Mouse (Mus musculus) E14TG2a.4 (cell line): Measurements from ENCODE around the gene Hnrnpll.
"Not testable (repeated sequence)": the region's sequence is repeated elsewhere in the genome, so short reads cannot be mapped to it uniquely, and the experiment has no call there.

Experiments
- H3K27me3 ChIP-seq: 2 replicates; pipeline ENCODE4 v1.6.1; 2014; ENCODE audit warnings: low read length, control low read depth; ENCODE audit not compliant: insufficient read depth
- H3K36me3 ChIP-seq: 2 replicates; pipeline ENCODE4 v1.6.1; 2014; ENCODE audit warnings: low read length, control low read depth; ENCODE audit not compliant: insufficient read depth
- H3K4me1 ChIP-seq: replicated peaks from 2 replicates; pipeline ENCODE4 v1.6.1; 2014; ENCODE audit warnings: low read depth, low read length, control low read depth
- H3K4me3 ChIP-seq: replicated peaks from 2 replicates; pipeline ENCODE4 v1.5.1; 2014; ENCODE audit warnings: mild to moderate bottlenecking, low read length
- H3K9me3 ChIP-seq: 2 replicates; pipeline ENCODE4 v1.6.1; 2014; ENCODE audit warnings: low read length, control low read depth
- CTCF ChIP-seq: conservative IDR thresholded peaks from 2 replicates; pipeline ENCODE4 v1.5.1; 2014; ENCODE audit warnings: low read length
- NANOG ChIP-seq: IDR thresholded peaks from 2 replicates; pipeline ENCODE4 v1.6.1; 2014; ENCODE audit warnings: borderline replicate concordance, low read length, mixed read lengths
- POU5F1 ChIP-seq: IDR thresholded peaks from 2 replicates; pipeline ENCODE4 v1.6.1; 2014; ENCODE audit warnings: low read length, borderline replicate concordance

Gene Hnrnpll

GRCm38 (mm10) chr17:80017389-80017788 lies 44.7 kb downstream of the Hnrnpll start:
- H3K27me3 ChIP-seq, result peaks cover 5% of the 10 kb centered on the region; the same call in 1 of the 2 replicates

GRCm38 (mm10) chr17:80016400-80016799 lies 45.7 kb downstream of the Hnrnpll start:
- not testable (repeated sequence) for H3K27me3 ChIP-seq, H3K36me3 ChIP-seq, H3K4me3 ChIP-seq, H3K9me3 ChIP-seq
- peaks cover 36% of the 10 kb centered on the region for H3K4me1 ChIP-seq

More at GRCm38 (mm10) chr17:80017389-80017788, 44.7 kb downstream of the Hnrnpll start:
- Histone ChIP-seq H3K4me1 (peaks cover 32% of the 10 kb centered on the region), H3K36me3 (no peaks in the 10 kb centered on the region), H3K9me3 (no peaks in the 10 kb centered on the region), H3K4me3 (no peak overlapping the region)
- TF ChIP-seq NANOG (no peak), CTCF (peak; percentile 100)

DNA sequence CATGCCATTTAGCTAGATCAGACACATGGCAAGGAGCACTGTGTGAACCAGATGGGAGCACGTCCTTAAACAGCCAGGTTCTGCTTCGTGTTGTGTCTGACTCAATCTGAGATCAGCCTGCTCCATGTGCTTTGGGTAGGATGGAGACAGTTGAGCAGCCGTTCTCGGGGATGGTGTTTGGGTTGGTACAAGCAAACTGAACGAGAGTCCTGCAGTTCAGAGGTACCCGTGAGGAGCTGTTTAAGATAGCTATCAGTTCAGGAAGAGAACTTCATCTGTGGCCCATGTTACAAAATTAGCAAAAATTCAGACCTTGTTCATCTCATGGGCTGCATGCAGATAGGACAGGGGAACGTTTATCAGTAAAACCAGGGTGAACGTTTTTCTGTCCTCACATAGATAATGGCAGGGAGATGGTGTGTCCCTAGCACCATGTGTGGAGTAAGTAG lies 47.7 kb downstream of the Hnrnpll start:
- Histone ChIP-seq H3K4me1 (peaks cover 43% of the 10 kb centered on the region), H3K9me3 (no peaks in the 10 kb centered on the region), H3K27me3 (peaks cover 23% of the 10 kb centered on the region), H3K36me3 (no peaks in the 10 kb centered on the region), H3K4me3 (no peak overlapping the region)
- TF ChIP-seq POU5F1 (no peak), NANOG (no peak), CTCF (no peak)

DNA sequence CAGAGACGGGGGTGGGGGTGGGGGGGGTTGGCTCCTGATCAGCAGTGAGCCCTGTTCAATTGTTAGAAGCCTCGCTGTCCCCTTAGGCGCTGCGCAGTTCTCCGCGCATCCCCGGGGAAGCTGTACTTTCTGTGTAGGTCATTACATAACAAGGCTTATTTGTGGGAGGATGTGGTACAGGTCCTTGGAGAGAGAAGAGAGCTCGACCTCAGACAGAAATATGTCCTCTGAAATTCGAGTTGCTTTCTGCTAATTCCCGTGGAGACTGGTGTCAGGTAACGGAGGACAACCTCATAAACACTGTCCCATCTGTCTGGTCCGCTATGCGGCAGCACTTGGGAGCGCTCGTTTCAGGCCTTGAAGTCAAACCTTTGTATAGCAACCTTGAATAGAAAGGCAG lies 52.2 kb downstream of the Hnrnpll start:
- H3K4me3 ChIP-seq, result peak overlapping the region; percentile 17; the same call in 1 of the 2 replicates
- peaks cover 54% of the 10 kb centered on the region for H3K4me1 ChIP-seq
- H3K9me3 ChIP-seq, result no peaks in the 10 kb centered on the region
- H3K36me3 ChIP-seq, result no peaks in the 10 kb centered on the region
- peaks cover 25% of the 10 kb centered on the region for H3K27me3 ChIP-seq
- no peak for TF ChIP-seq NANOG
- TF ChIP-seq POU5F1, result no peak
- TF ChIP-seq CTCF, result no peak

- no peaks in the 10 kb centered on the region for H3K9me3 ChIP-seq
- no peaks in the 10 kb centered on the region for H3K36me3 ChIP-seq
- H3K4me1 ChIP-seq, result peaks cover 61% of the 10 kb centered on the region
- no peak overlapping the region; the same call in 1 of the 2 replicates for H3K4me3 ChIP-seq
- peaks cover 25% of the 10 kb centered on the region for H3K27me3 ChIP-seq
- TF ChIP-seq POU5F1 (no peak), NANOG (no peak), CTCF (no peak)
Measured at GRCm38 (mm10) chr17:80008847-80009246, 53.3 kb downstream of the Hnrnpll start.

DNA sequence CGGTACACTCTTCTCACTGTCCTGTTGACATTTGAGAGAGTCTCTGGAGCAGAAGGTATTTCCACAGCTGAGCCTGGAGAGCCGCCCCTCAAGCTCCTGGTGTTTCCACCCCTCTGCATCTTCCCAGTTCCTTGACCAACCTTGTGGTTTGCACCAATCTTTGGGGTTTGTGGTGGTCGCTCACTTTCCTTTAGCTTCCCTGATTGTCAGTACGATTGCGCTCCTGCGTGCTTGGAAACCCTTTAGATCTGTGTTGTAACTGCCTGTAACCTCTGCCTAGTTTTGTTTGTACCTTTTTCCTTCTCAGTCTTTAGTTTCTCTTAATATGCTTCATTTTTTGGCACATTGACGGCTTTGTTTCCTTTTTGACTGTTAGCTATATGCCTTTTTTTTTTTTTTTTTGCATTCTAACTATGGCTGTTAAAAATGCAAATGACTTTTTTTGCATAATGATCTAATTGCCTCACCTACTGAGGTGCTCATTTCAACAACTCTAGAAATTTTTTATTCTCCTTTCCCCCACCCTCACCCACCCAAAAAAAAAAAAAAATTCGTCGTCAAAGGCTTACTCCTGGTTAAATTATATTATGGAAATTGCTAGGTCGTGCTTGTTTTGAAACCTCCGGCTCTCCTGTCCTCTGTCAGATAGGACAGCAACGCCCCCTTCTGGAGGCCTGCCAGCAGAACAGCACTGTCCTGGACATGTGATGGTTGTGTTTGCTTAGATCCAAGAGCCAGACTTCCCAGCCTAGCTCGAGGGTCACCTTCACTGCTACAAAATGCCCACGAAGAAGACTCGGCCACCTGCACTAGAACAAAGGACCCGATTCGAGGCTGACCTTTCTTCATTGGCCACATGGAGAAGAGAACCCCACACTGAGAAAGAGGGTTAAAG lies 57.5 kb downstream of the Hnrnpll start:
- TF ChIP-seq NANOG (no peak), POU5F1 (no peak), CTCF (peak; percentile 68)
- peaks cover 44% of the 10 kb centered on the region for H3K4me1 ChIP-seq
- H3K36me3 ChIP-seq, result no peaks in the 10 kb centered on the region
- H3K4me3 ChIP-seq, result no peak overlapping the region
- H3K27me3 ChIP-seq, result peaks cover 8% of the 10 kb centered on the region; the same call in 1 of the 2 replicates
- peaks cover 14% of the 10 kb centered on the region for H3K9me3 ChIP-seq

DNA sequence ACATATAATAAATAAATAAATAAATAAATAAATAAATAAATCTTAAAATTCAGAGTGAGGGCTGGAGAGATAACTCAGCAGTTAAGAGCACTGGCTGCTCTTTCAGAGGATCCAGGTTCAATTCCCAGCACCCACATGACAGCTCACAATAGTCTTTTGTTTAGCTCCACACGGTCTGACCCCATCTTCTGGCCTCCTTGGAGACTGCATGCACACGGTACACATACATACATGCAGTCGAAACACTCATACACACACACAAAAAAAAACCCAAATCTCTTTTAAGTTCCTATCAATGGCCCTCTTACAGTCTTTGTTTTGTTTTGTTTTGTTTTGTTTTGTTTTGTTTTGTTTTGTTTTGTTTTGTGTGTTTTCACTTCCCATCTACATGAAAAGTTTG lies 58.3 kb downstream of the Hnrnpll start:
- H3K27me3 ChIP-seq, H3K36me3 ChIP-seq, H3K4me3 ChIP-seq: not testable (repeated sequence)
- Histone ChIP-seq H3K9me3 (peaks cover 14% of the 10 kb centered on the region), H3K4me1 (peaks cover 37% of the 10 kb centered on the region)

- H3K4me3 ChIP-seq, result no peak overlapping the region
- no peaks in the 10 kb centered on the region for H3K27me3 ChIP-seq
- peaks cover 26% of the 10 kb centered on the region for H3K4me1 ChIP-seq
- peaks cover 14% of the 10 kb centered on the region for H3K9me3 ChIP-seq
- TF ChIP-seq POU5F1, result no peak
- no peak for TF ChIP-seq NANOG
- TF ChIP-seq CTCF, result no peak
- no peaks in the 10 kb centered on the region for H3K36me3 ChIP-seq
Measured at GRCm38 (mm10) chr17:80002385-80002852, 59.7 kb downstream of the Hnrnpll start.

DNA sequence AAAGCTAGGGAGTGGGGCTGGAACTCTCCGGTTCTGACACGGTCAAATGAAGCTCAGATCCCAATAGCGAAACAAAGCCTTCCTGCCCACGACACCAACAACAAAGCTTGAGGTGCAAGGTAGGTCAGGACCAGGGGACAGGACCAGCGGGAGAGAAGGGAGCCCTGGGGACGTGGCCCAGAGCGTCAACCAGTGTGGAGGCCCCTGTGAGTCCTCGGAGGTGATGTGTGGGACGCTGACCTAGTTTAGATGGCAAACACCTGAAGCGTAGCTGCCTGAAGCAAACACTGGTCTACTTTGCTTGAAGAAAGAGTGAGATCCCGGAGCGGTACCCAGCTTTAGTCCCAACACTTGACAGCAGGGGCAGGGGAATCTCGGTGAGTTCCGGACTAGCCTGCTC lies 62.5 kb downstream of the Hnrnpll start:
- peaks cover 14% of the 10 kb centered on the region for H3K9me3 ChIP-seq
- H3K4me1 ChIP-seq, result peaks cover 6% of the 10 kb centered on the region; the same call in 1 of the 2 replicates
- H3K4me3 ChIP-seq, result no peak overlapping the region
- H3K27me3 ChIP-seq, result peaks cover 4% of the 10 kb centered on the region; the same call in 1 of the 2 replicates
- TF ChIP-seq POU5F1 (no peak), CTCF (no peak), NANOG (no peak)
- H3K36me3 ChIP-seq, result no peaks in the 10 kb centered on the region
